Mouse (Mus musculus) embryonic facial prominence, embryonic 13.5 days (tissue): Measurements from ENCODE around the gene Bmper. TPM values are rescaled to one million over a fixed set of nuclear protein-coding genes. Genes with fewer than 3 reads are reported as not detected.
A peak's percentile ranks its signal among the peaks of the same experiment; 100 is the strongest.

Experiments
- ATAC-seq: fragments of 200-750 bp; cut with Nextera tagmentation; 2 replicates; pipeline ENCODE4 v1.8.0; 2017; ENCODE audit warnings: low read depth; ENCODE audit not compliant: insufficient number of reproducible peaks, insufficient read depth, low FRiP score, low TSS enrichment
- H3K27ac ChIP-seq: fragments of 300-500 bp; sonication (generic); 2 replicates; pipeline ENCODE4 v1.5.1; 2015; ENCODE audit warnings: moderate library complexity, mild to moderate bottlenecking, inconsistent platforms
- H3K27me3 ChIP-seq: fragments of 300-500 bp; sonication (generic); 2 replicates; pipeline ENCODE4 v1.6.1; 2015; ENCODE audit warnings: mild to moderate bottlenecking, inconsistent platforms
- H3K36me3 ChIP-seq: fragments of 300-500 bp; sonication (generic); 2 replicates; pipeline ENCODE4 v1.6.1; 2015; ENCODE audit warnings: mild to moderate bottlenecking, inconsistent platforms
- H3K4me1 ChIP-seq: fragments of 300-500 bp; sonication (generic); 2 replicates; pipeline ENCODE4 v1.6.1; 2015; ENCODE audit warnings: inconsistent platforms
- H3K4me2 ChIP-seq: fragments of 300-500 bp; sonication (generic); 2 replicates; pipeline ENCODE4 v1.6.1; 2015; ENCODE audit warnings: moderate library complexity, mild to moderate bottlenecking, inconsistent platforms
- H3K4me3 ChIP-seq: fragments of 300-500 bp; sonication (generic); 2 replicates; pipeline ENCODE4 v1.5.1; 2015; ENCODE audit warnings: mild to moderate bottlenecking, inconsistent platforms
- H3K9ac ChIP-seq: fragments of 300-500 bp; sonication (generic); 2 replicates; pipeline ENCODE4 v1.6.1; 2015; ENCODE audit warnings: mild to moderate bottlenecking, inconsistent platforms
- H3K9me3 ChIP-seq: fragments of 300-500 bp; sonication (generic); 2 replicates; pipeline ENCODE4 v1.6.1; 2016; ENCODE audit warnings: inconsistent platforms
- WGBS: fragments of 180-500 bp; shearing (Covaris S2); methylation state at CpG from one replicate; pipeline ENCODE4 v1.1.7; 2015; ENCODE audit warnings: mixed read lengths; 5-methylcytosine and 5-hydroxymethylcytosine counted together
- polyA plus RNA-seq: library from polyadenylated mRNA; unstranded; fragments of >200 nt; fragmentation: Nextera tagmentation; extraction: Ambion mirVana; gene quantifications from 2 replicates; pipeline ENCODE4 v1.2.1, GENCODE M21; 2015

Bmper gene
- polyA plus RNA-seq, 1 experiment from 2014 or later: 10.8 TPM

- no peak for ATAC-seq
Observed at GRCm38 (mm10) chr9:23236635-23237279, 13.9 kb downstream of the Bmper start.

GRCm38 (mm10) chr9:23239011-23239410 is 16.1 kb downstream of the Bmper start:
- H3K4me2 ChIP-seq: no peak overlapping the region
- H3K4me3 ChIP-seq: no peak overlapping the region
- H3K9ac ChIP-seq: no peak overlapping the region
- ATAC-seq: no peak
- 68% methylated on average over 2 of the region's 2 CpGs for WGBS
- peaks cover 4% of the 10 kb centered on the region for H3K27me3 ChIP-seq
- H3K36me3 ChIP-seq: no peaks in the 10 kb centered on the region
- H3K27ac ChIP-seq: no peak overlapping the region
- peaks cover 14% of the 10 kb centered on the region for H3K4me1 ChIP-seq
- H3K9me3 ChIP-seq: no peaks in the 10 kb centered on the region

More at GRCm38 (mm10) chr9:23236635-23237279, 13.9 kb downstream of the Bmper start:
- Histone ChIP-seq H3K36me3 (no peaks in the 10 kb centered on the region), H3K4me1 (peaks cover 7% of the 10 kb centered on the region), H3K4me3 (no peak overlapping the region), H3K27me3 (peaks cover 4% of the 10 kb centered on the region), H3K9me3 (no peaks in the 10 kb centered on the region), H3K4me2 (no peak overlapping the region), H3K9ac (no peak overlapping the region), H3K27ac (no peak overlapping the region)
- 64% methylated on average over 6 of the region's 6 CpGs for WGBS

- Histone ChIP-seq H3K27me3 (peaks cover 4% of the 10 kb centered on the region), H3K4me2 (no peak overlapping the region)
- WGBS: 69% methylated on average over 3 of the region's 3 CpGs
Observed at GRCm38 (mm10) chr9:23242911-23243310, 20.0 kb downstream of the Bmper start.

GRCm38 (mm10) chr9:23243869-23244268 is 21.0 kb downstream of the Bmper start:
- no peak overlapping the region for H3K27ac ChIP-seq
- no peaks in the 10 kb centered on the region for H3K36me3 ChIP-seq
- H3K27me3 ChIP-seq: no peaks in the 10 kb centered on the region
- H3K9me3 ChIP-seq: no peaks in the 10 kb centered on the region
- H3K4me3 ChIP-seq: no peak overlapping the region
- H3K4me1 ChIP-seq: peaks cover 21% of the 10 kb centered on the region
- H3K9ac ChIP-seq: no peak overlapping the region
- 84% methylated on average over 6 of the region's 6 CpGs for WGBS
- no peak overlapping the region for H3K4me2 ChIP-seq
- ATAC-seq: no peak

More at GRCm38 (mm10) chr9:23242911-23243310, 20.0 kb downstream of the Bmper start:
- Histone ChIP-seq H3K4me3 (no peak overlapping the region), H3K9ac (no peak overlapping the region), H3K9me3 (no peaks in the 10 kb centered on the region), H3K4me1 (peaks cover 21% of the 10 kb centered on the region), H3K36me3 (no peaks in the 10 kb centered on the region), H3K27ac (no peak overlapping the region)
- no peak for ATAC-seq

- Histone ChIP-seq H3K27me3 (no peaks in the 10 kb centered on the region), H3K4me2 (no peak overlapping the region), H3K9me3 (no peaks in the 10 kb centered on the region), H3K36me3 (no peaks in the 10 kb centered on the region), H3K4me3 (no peak overlapping the region), H3K4me1 (peaks cover 33% of the 10 kb centered on the region), H3K27ac (no peak overlapping the region), H3K9ac (no peak overlapping the region)
- ATAC-seq: no peak
- WGBS: 61% methylated on average over 9 of the region's 9 CpGs
Observed at GRCm38 (mm10) chr9:23246389-23246788, 23.5 kb downstream of the Bmper start.

- H3K4me1 ChIP-seq: peaks cover 39% of the 10 kb centered on the region
- 4% methylated on average over 5 of the region's 5 CpGs for WGBS
- no peaks in the 10 kb centered on the region for H3K36me3 ChIP-seq
- no peak for ATAC-seq
- peaks cover 16% of the 10 kb centered on the region for H3K27me3 ChIP-seq
- no peak overlapping the region for H3K9ac ChIP-seq
- H3K4me2 ChIP-seq: no peak overlapping the region
- H3K27ac ChIP-seq: no peak overlapping the region
- no peaks in the 10 kb centered on the region for H3K9me3 ChIP-seq
- H3K4me3 ChIP-seq: no peak overlapping the region
Observed at GRCm38 (mm10) chr9:23250026-23250425, 27.1 kb downstream of the Bmper start.

GRCm38 (mm10) chr9:23251001-23251400 is 28.1 kb downstream of the Bmper start:
- Histone ChIP-seq H3K27me3 (peaks cover 19% of the 10 kb centered on the region), H3K4me2 (no peak overlapping the region), H3K4me1 (peaks cover 31% of the 10 kb centered on the region), H3K9ac (no peak overlapping the region), H3K27ac (no peak overlapping the region), H3K36me3 (no peaks in the 10 kb centered on the region), H3K9me3 (no peaks in the 10 kb centered on the region), H3K4me3 (no peak overlapping the region)
- 81% methylated on average over 6 of the region's 6 CpGs for WGBS
- ATAC-seq: no peak

- 64% methylated on average over 6 of the region's 6 CpGs for WGBS
- peaks cover 26% of the 10 kb centered on the region for H3K4me1 ChIP-seq
- H3K9ac ChIP-seq: no peak overlapping the region
- H3K27ac ChIP-seq: no peak overlapping the region
- H3K27me3 ChIP-seq: peaks cover 19% of the 10 kb centered on the region
- H3K4me2 ChIP-seq: peak overlapping the region; percentile 56; the same call in 1 of the 2 replicates
- no peak overlapping the region for H3K4me3 ChIP-seq
- no peak for ATAC-seq
- no peaks in the 10 kb centered on the region for H3K9me3 ChIP-seq
- H3K36me3 ChIP-seq: no peaks in the 10 kb centered on the region
Observed at GRCm38 (mm10) chr9:23253624-23254023, 30.7 kb downstream of the Bmper start.

GRCm38 (mm10) chr9:23254237-23255214 is 31.6 kb downstream of the Bmper start:
- Histone ChIP-seq H3K36me3 (no peaks in the 10 kb centered on the region), H3K4me1 (peaks cover 26% of the 10 kb centered on the region), H3K27me3 (peaks cover 19% of the 10 kb centered on the region), H3K27ac (peak overlapping the region; percentile 17), H3K9ac (0 out of 2 replicates have a peak overlapping the region, but pooled peaks have one; percentile 40), H3K4me2 (peak overlapping the region; percentile 56), H3K9me3 (no peaks in the 10 kb centered on the region), H3K4me3 (peak overlapping the region; percentile 23)
- ATAC-seq: no peak
- WGBS: 41% methylated on average over 37 of the region's 37 CpGs

GRCm38 (mm10) chr9:23255841-23256240 is 33.0 kb downstream of the Bmper start:
- Histone ChIP-seq H3K9me3 (no peaks in the 10 kb centered on the region), H3K36me3 (no peaks in the 10 kb centered on the region), H3K27ac (no peak overlapping the region), H3K4me1 (peaks cover 19% of the 10 kb centered on the region), H3K27me3 (peaks cover 19% of the 10 kb centered on the region), H3K9ac (no peak overlapping the region), H3K4me2 (no peak overlapping the region), H3K4me3 (no peak overlapping the region)
- no peak for ATAC-seq
- WGBS: 91% methylated on average over 2 of the region's 2 CpGs

- 92% methylated on average over 2 of the region's 2 CpGs for WGBS
- Histone ChIP-seq H3K4me1 (peaks cover 14% of the 10 kb centered on the region), H3K9me3 (no peaks in the 10 kb centered on the region), H3K27ac (no peak overlapping the region), H3K27me3 (peaks cover 19% of the 10 kb centered on the region), H3K36me3 (no peaks in the 10 kb centered on the region), H3K4me2 (no peak overlapping the region), H3K9ac (no peak overlapping the region), H3K4me3 (no peak overlapping the region)
- no peak for ATAC-seq
Observed at GRCm38 (mm10) chr9:23256576-23256975, 33.7 kb downstream of the Bmper start.
